Mouse (Mus musculus) liver, embryonic 14.5 days (tissue): Measurements from ENCODE around the gene Hoxd3.

ENCODE experiments used
- CTCF ChIP-seq: IDR thresholded peaks from 2 replicates; pipeline ENCODE4 v1.5.1; 2016; ENCODE audit warnings: antibody characterized with exemption, low read depth, control low read depth
- EP300 ChIP-seq: IDR thresholded peaks from 2 replicates; pipeline ENCODE4 v1.6.1; 2016; ENCODE audit warnings: antibody characterized with exemption, low read depth

DNA sequence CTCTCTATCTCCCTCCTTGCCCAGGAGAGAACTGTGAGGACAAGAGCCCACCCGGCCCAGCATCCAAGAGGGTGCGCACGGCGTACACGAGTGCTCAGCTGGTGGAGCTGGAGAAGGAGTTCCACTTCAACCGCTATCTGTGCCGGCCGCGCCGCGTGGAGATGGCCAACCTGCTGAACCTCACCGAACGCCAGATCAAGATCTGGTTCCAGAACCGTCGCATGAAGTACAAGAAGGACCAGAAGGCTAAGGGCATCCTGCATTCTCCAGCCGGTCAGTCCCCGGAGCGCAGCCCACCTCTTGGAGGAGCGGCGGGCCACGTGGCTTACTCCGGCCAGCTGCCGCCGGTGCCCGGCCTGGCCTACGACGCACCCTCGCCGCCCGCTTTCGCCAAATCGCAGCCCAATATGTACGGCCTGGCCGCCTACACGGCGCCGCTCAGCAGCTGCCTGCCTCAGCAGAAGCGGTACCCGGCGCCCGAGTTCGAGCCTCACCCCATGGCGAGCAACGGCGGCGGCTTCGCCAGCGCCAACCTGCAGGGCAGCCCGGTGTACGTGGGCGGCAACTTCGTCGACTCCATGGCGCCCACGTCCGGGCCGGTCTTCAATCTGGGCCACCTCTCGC is 34.7 kb downstream of the Hoxd3 start:
- TF ChIP-seq CTCF (no peak), EP300 (no peak)
